Mouse (Mus musculus) MEL (cell line): ENCODE data around the gene Stk25. TPM values are rescaled to one million over a fixed set of nuclear protein-coding genes. Genes with fewer than 3 reads are reported as not detected.

Experiments used
- DNase-seq: peaks from one replicate; pipeline ENCODE4 v3.0.0; 2011; ENCODE audit warnings: low read depth, low spot score
- H3K27ac ChIP-seq: 2 replicates; pipeline ENCODE4 v1.5.1; 2012; ENCODE audit warnings: low read depth, mild to moderate bottlenecking, control low read depth, low read length, moderate library complexity; ENCODE audit not compliant: control insufficient read depth
- H3K27me3 ChIP-seq, 2 experiments: fragments of 150-350 bp in 1 of 2; sonication (generic) in 1 of 2; 2 replicates each; pipeline ENCODE4 v1.6.1; 2012; ENCODE audit warnings: low read length in 2 of 2, mild to moderate bottlenecking in 2 of 2, improper control_type of control experiment in 1 of 2, moderate library complexity in 1 of 2; ENCODE audit not compliant: insufficient read depth in 2 of 2, control insufficient read depth in 1 of 2
- H3K36me3 ChIP-seq, 2 experiments: 2 replicates each; pipeline ENCODE4 v1.6.1; 2012 to 2014; ENCODE audit warnings: low read length in 2 of 2, improper control_type of control experiment in 1 of 2, inconsistent platforms in 1 of 2, mild to moderate bottlenecking in 1 of 2; ENCODE audit not compliant: insufficient read depth in 2 of 2, control insufficient read depth in 1 of 2
- H3K4me1 ChIP-seq, 2 experiments: fragments of 150-350 bp in 1 of 2; sonication (generic) in 1 of 2; 2 replicates each; pipeline ENCODE4 v1.6.1; 2012; ENCODE audit warnings: low read length in 2 of 2, improper control_type of control experiment in 1 of 2, mild to moderate bottlenecking in 1 of 2; ENCODE audit not compliant: insufficient read depth in 2 of 2, control insufficient read depth in 1 of 2
- H3K4me3 ChIP-seq, 2 experiments: fragments of 150-350 bp in 1 of 2; sonication (generic) in 1 of 2; 2 replicates each; pipeline ENCODE4 v1.5.1; 2012; ENCODE audit warnings: low read depth in 2 of 2, low read length in 2 of 2, mild to moderate bottlenecking in 2 of 2, moderate library complexity in 2 of 2, control low read depth in 1 of 2, improper control_type of control experiment in 1 of 2; ENCODE audit not compliant: control insufficient read depth in 1 of 2, insufficient read depth in 1 of 2
- H3K79me2 ChIP-seq: 2 replicates; pipeline ENCODE4 v1.6.1; 2012; ENCODE audit warnings: mild to moderate bottlenecking, low read length, moderate library complexity; ENCODE audit not compliant: control insufficient read depth, poor library complexity, insufficient read depth
- H3K9ac ChIP-seq: 2 replicates; pipeline ENCODE4 v1.6.1; 2012; ENCODE audit warnings: low read depth, mild to moderate bottlenecking, control low read depth, low read length, moderate library complexity; ENCODE audit not compliant: control insufficient read depth, poor library complexity, severe bottlenecking
- H3K9me3 ChIP-seq: fragments of 150-350 bp; sonication (generic); replicated peaks from 2 replicates; pipeline ENCODE4 v1.6.1; 2012; ENCODE audit warnings: mild to moderate bottlenecking, low read length, improper control_type of control experiment, moderate library complexity; ENCODE audit not compliant: insufficient read depth
- BHLHE40 ChIP-seq: IDR thresholded peaks from 2 replicates; pipeline ENCODE4 v1.6.1; 2012; ENCODE audit warnings: low read depth, mild to moderate bottlenecking, inconsistent platforms, low read length, improper control_type of control experiment, borderline replicate concordance
- GABPA ChIP-seq: IDR thresholded peaks from 2 replicates; pipeline ENCODE4 v1.6.1; 2012; ENCODE audit warnings: low read depth, mild to moderate bottlenecking, inconsistent platforms, low read length, improper control_type of control experiment, moderate library complexity
- HCFC1 ChIP-seq: IDR thresholded peaks from 2 replicates; pipeline ENCODE4 v1.6.1; 2012; ENCODE audit warnings: low read depth, mild to moderate bottlenecking, inconsistent platforms, low read length, improper control_type of control experiment, moderate library complexity
- MAFK ChIP-seq: IDR thresholded peaks from 2 replicates; pipeline ENCODE4 v1.6.1; 2011; ENCODE audit warnings: low read depth, mild to moderate bottlenecking, low read length, improper control_type of control experiment, borderline replicate concordance
- MAX ChIP-seq: IDR thresholded peaks from 2 replicates; pipeline ENCODE4 v1.6.1; 2011; ENCODE audit warnings: low read length, improper control_type of control experiment
- MAZ ChIP-seq: IDR thresholded peaks from 2 replicates; pipeline ENCODE4 v1.6.1; 2012; ENCODE audit warnings: low read depth, mild to moderate bottlenecking, inconsistent platforms, low read length, improper control_type of control experiment
- MXI1 ChIP-seq: IDR thresholded peaks from 2 replicates; pipeline ENCODE4 v1.6.1; 2011; ENCODE audit warnings: mild to moderate bottlenecking, low read depth, low read length, improper control_type of control experiment
- MYC ChIP-seq: IDR thresholded peaks from 2 replicates; pipeline ENCODE4 v1.6.1; 2011; ENCODE audit warnings: low read depth, mild to moderate bottlenecking, low read length, improper control_type of control experiment, moderate library complexity
- NRF1 ChIP-seq: IDR thresholded peaks from 2 replicates; pipeline ENCODE4 v1.6.1; 2014; ENCODE audit warnings: low read depth, mild to moderate bottlenecking, inconsistent platforms, low read length, improper control_type of control experiment, moderate library complexity; ENCODE audit not compliant: poor library complexity, insufficient read depth, severe bottlenecking
- POLR2AphosphoS2 ChIP-seq: IDR thresholded peaks from 2 replicates; pipeline ENCODE4 v1.6.1; 2011; ENCODE audit warnings: low read length, improper control_type of control experiment
- RCOR1 ChIP-seq: IDR thresholded peaks from 2 replicates; pipeline ENCODE4 v1.6.1; 2012; ENCODE audit warnings: low read depth, mild to moderate bottlenecking, inconsistent platforms, low read length, improper control_type of control experiment
- SIN3A ChIP-seq: IDR thresholded peaks from 2 replicates; pipeline ENCODE4 v1.6.1; 2012; ENCODE audit warnings: low read length, improper control_type of control experiment, inconsistent platforms
- TCF12 ChIP-seq: IDR thresholded peaks from 2 replicates; pipeline ENCODE4 v1.6.1; 2014; ENCODE audit warnings: low read depth, mild to moderate bottlenecking, inconsistent platforms, low read length, improper control_type of control experiment, moderate library complexity
- USF1 ChIP-seq: IDR thresholded peaks from 2 replicates; pipeline ENCODE4 v1.6.1; 2014; ENCODE audit warnings: low read depth, mild to moderate bottlenecking, inconsistent platforms, low read length, improper control_type of control experiment, moderate library complexity
- USF2 ChIP-seq, 2 experiments: IDR thresholded peaks; 2 replicates each; pipeline ENCODE4 v1.6.1; 2011 to 2012; ENCODE audit warnings: improper control_type of control experiment in 2 of 2, low read length in 2 of 2, borderline replicate concordance in 1 of 2, inconsistent platforms in 1 of 2, low read depth in 1 of 2, mild to moderate bottlenecking in 1 of 2; ENCODE audit not compliant: insufficient read depth in 1 of 2
- ZC3H11A ChIP-seq: IDR thresholded peaks from 2 replicates; pipeline ENCODE4 v1.6.1; 2012; ENCODE audit warnings: low read depth, mild to moderate bottlenecking, inconsistent platforms, low read length, improper control_type of control experiment
- ZMIZ1 ChIP-seq: IDR thresholded peaks from 2 replicates; pipeline ENCODE4 v1.6.1; 2012; ENCODE audit warnings: low read depth, mild to moderate bottlenecking, inconsistent platforms, low read length, improper control_type of control experiment, moderate library complexity
- polyA plus RNA-seq, 2 experiments: library from polyadenylated mRNA; stranded (reverse) in 1 of 2; unstranded in 1 of 2; fragments of >175 nt in 1 of 2; fragments of >200 nt in 1 of 2; gene quantifications; 2 replicates each; pipeline versions ENCODE4 v1.2.1 to v1.2.4; 2012; ENCODE audit warnings: low replicate concordance in 2 of 2, low read depth in 1 of 2; ENCODE audit not compliant: insufficient read length in 2 of 2, insufficient read depth in 1 of 2, missing spikeins in 1 of 2
- total RNA-seq: library from RNA; depleted of rRNA; stranded (reverse); fragments of 300-350 nt; gene quantifications from 2 replicates; pipeline ENCODE4 v1.2.3, GENCODE M21; 2012

Gene Stk25
- total and polyA plus RNA-seq, 3 experiments: 66.1 to 128 TPM; not detected in 1

GRCm38 (mm10) chr1:93667760-93668400 is 9.4 kb upstream of the Stk25 start:
- peak overlapping the region; percentile 48 for H3K9ac ChIP-seq
- TF ChIP-seq NRF1 (no peak), USF2 (IDR thresholded peaks at IDR 0.05; ENCODE audit: borderline replicate concordance in 1 of 2, insufficient read depth in 1 of 2, low read depth in 1 of 2, low read length in 2 of 2) (no peak), SIN3A (0 out of 2 replicates have a peak, but pooled peaks have one; percentile 11), HCFC1 (0 out of 2 replicates have a peak, but pooled peaks have one; percentile 14), MYC (0 out of 2 replicates have a peak, but pooled peaks have one; percentile 27), MAZ (0 out of 2 replicates have a peak, but pooled peaks have one; percentile 34), MXI1 (peak; percentile 62), TCF12 (0 out of 2 replicates have a peak, but pooled peaks have one; percentile 15)
- TF ChIP-seq, all 39 proteins: peak for 6
- H3K9me3 ChIP-seq: no peaks in the 10 kb centered on the region
- no peaks in the 10 kb centered on the region; a peak in 1 of 4 replicates for H3K36me3 ChIP-seq
- H3K4me1 ChIP-seq: peaks cover 0 to 10% of the 10 kb centered on the region in 2 experiments; a peak in 3 of 4 replicates
- no peaks in the 10 kb centered on the region for H3K79me2 ChIP-seq
- H3K27ac ChIP-seq: 0 out of 2 replicates have a peak overlapping the region, but pooled peaks have one; percentile 8
- no peaks in the 10 kb centered on the region for H3K27me3 ChIP-seq
- peak; percentile 79 for DNase-seq
- peak overlapping the region; percentile 51 to 73 for H3K4me3 ChIP-seq

DNA sequence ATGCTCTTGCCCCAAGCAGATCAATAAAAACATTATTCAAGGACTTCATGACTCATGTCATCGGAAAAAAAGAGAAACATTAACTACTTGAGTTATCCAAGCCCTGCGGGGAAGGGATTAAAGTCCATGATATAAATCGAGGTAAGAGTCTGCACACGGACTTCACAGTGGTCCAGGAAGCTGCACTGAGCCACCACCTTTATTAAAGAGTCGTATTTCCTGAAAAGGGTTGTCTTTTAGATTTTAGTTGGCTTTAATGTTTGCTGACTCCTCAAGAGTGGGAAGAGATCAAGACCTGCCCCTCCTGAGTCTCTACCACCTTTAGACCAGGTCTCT is 1.5 kb downstream of the Stk25 start:
- Histone ChIP-seq H3K9me3 (no peaks in the 10 kb centered on the region), H3K27me3 (no peaks in the 10 kb centered on the region), H3K9ac (no peak overlapping the region), H3K36me3 (peaks cover 0 to 14% of the 10 kb centered on the region in 2 experiments; a peak in 2 of 4 replicates), H3K27ac (no peak overlapping the region), H3K4me1 (peaks cover 7 to 13% of the 10 kb centered on the region in 2 experiments), H3K4me3 (no peak overlapping the region), H3K79me2 (no peaks in the 10 kb centered on the region)
- TF ChIP-seq USF1: no peak
- TF ChIP-seq MAX: no peak
- no peak for DNase-seq

GRCm38 (mm10) chr1:93656325-93657024 is 2.0 kb downstream of the Stk25 start:
- H3K27ac ChIP-seq: no peak overlapping the region
- no peak overlapping the region for H3K4me3 ChIP-seq
- DNase-seq: no peak
- H3K4me1 ChIP-seq: peaks cover 7 to 13% of the 10 kb centered on the region in 2 experiments
- peaks cover 0 to 14% of the 10 kb centered on the region in 2 experiments; a peak in 2 of 4 replicates for H3K36me3 ChIP-seq
- no peaks in the 10 kb centered on the region for H3K79me2 ChIP-seq
- TF ChIP-seq RCOR1: no peak
- TF ChIP-seq BHLHE40: no peak
- TF ChIP-seq ZC3H11A: no peak
- TF ChIP-seq SIN3A: no peak
- TF ChIP-seq POLR2AphosphoS2: no peak
- no peak for TF ChIP-seq MAX
- TF ChIP-seq GABPA: no peak
- TF ChIP-seq MAFK: no peak
- TF ChIP-seq ZMIZ1: no peak
- H3K27me3 ChIP-seq: no peaks in the 10 kb centered on the region
- no peaks in the 10 kb centered on the region for H3K9me3 ChIP-seq
- no peak overlapping the region for H3K9ac ChIP-seq
